Mouse (Mus musculus) liver, adult (tissue): ENCODE data around the gene Pmf1.

Experiments used
- GATA4 ChIP-seq: IDR thresholded peaks from 2 replicates; pipeline ENCODE4 v1.6.1; 2014; ENCODE audit warnings: mild to moderate bottlenecking, low read length; ENCODE audit not compliant: insufficient replicate concordance

Gene Pmf1

DNA sequence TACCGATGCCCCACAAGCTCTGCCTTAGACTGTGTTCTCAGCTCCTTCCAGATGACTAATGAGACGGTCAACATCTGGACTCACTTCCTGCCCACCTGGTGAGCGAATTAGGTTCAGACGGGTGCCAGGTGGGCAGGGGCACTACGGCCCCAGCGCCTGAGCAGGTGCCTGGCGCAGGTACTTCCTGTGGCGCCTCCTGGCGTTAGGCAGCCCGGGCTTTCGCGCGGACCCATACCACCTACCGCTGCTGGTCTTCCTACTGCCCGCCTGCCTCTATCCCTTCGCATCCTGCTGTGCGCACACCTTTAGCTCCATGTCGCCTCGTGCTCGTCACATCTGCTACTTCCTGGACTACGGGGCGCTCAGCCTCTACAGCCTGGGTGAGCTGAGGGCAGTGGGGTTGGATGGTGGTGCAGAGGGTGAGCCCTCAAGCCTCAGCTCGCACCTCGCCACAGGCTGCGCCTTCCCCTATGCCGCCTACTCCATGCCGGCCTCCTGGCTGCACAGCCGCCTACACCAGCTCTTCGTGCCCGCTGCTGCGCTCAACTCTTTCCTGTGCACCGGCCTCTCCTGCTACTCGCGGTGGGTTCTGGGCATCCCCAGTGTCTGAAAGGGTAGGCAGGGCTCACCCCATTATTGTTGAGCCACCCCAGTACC, 44.3 kb downstream of the Pmf1 start:
- no peak for TF ChIP-seq GATA4

DNA sequence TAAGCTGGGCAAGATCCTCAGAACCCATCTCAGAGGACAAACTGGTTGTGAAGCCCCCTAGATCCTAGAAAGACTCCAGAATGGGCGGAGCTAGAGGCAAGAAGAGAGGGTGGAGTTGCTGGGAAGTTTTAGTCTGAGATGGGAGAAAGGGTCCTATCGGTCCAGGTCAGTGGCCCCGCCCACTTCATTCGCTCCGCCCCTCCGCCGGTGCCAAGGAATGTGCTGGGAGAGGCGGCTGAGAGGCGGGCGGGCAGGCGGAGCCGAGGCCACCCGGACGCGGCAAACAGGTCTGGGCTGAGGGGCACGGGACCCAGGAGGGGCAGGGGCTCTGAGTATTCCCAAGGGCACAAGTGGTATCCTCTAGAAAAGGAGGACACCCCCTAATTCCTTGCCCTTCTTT, 45.8 kb downstream of the Pmf1 start, which contains the start of gene Paqr6:
Paqr6 (plus strand) TSS at position 248 of the 400 bp plus-strand sequence.
- no peak for TF ChIP-seq GATA4

DNA sequence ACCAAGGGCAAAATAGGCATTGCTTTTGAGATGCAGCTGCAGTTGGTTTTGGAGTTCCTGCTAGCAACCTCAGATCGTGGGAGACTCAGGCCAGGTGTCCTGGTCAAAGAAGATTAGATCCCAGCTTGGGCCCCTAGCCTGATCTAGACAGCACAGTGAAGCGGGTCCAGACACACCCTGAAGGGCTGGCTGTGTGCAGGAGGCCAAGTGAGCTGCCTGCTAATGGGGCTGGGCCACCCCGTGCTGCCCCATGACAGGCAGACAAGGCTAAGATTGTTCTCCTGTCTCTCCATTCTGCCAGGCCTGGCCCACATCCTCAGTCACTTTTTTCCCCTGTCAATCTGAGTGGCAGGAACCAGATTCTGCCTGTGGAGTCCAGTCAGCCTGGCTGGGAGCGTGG, 46.4 kb downstream of the Pmf1 start:
- no peak for TF ChIP-seq GATA4

DNA sequence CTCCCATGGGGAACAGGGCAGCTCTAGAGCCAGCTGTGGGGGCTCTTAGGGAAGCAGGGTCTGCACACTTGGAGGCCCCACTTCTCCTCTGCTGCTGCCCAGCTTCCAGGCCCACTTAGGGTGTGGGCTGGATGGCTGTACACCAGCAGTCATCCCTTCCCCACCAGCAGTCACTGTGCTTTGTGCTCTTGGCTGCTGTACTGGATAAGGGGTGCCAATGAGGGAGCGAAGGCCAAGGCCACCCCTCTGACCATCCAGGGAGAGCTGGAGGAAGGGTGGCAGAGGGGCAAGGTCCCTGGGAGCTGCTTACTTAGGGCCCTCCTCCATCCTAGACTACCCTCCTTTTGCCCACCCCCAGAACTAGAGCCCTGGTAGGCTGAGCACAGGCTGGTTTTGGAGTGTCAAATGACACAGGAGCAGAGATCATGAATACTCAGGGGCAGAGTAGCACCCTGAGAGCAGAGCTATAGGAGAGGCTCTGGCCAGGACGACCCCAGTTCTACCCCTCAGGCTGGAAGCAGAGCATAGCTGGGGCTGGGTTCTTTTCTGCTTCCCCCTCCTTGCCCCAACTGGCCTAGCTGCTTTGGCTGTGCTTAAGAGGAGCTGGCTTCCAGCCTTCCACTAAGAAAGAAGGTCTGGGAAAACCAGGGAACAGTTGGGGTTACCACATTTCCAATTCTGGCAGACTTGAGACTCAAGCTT, 48.4 kb downstream of the Pmf1 start:
- TF ChIP-seq GATA4: no peak

DNA sequence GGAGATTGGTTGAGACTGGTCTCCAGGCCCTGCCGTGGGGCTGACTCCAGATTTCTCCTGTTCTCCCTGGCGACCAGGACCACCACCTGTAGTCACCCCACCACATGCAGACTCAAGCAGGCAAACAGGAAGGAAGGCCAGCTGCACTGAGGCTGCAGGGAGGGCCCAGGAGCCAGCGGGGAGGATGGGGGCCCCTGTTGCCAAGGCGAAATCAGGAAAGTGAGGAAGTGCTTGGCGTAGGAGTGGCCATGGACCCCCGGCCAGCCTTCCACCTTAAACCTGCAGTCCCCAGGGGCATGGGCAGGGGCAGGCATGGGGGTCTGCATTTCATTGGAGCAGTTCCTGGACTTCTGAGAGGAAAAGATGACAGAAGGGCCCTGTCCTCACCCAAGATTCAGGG, 49.0 kb downstream of the Pmf1 start:
- TF ChIP-seq GATA4: no peak

DNA sequence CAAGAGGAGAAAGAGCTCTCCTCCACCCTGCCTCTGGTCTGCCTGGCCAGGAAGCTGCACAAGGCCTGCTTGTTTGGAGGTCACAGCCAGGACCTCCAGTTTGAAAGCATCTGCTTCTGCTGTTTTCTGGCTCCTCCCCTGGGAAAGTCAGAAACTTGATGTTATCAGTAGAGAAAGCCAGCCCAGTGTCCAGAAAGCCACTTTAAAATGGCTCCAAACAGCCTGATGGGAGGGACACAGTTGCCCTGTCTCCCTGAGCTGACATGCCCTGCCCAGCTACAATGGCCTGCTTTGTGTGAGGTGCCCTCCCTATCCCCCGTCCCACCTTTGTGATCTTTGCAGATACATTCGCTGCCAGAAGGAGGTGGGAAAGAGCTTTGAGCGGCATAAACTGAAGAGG, 50.1 kb downstream of the Pmf1 start:
- no peak for TF ChIP-seq GATA4

DNA sequence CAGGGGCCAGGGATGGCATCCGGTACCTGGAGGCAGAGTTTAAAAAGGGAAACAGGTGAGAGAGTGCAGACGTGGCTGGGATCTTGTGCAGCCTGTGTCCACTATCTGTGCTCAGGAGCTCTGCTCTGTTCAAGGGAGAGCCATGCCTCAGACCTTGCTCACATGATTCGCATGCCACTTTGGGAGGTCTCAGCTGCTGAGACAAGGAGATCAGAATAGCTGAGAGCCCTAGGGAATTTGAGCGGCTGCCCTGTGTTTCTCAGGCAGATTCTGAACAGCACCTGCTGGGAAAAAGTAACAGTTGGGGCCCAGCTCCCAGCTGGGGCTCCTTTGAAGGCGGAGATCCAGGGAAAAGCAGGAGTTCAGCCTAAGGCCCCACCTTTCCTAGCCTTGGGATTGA, 50.5 kb downstream of the Pmf1 start:
- TF ChIP-seq GATA4: no peak

DNA sequence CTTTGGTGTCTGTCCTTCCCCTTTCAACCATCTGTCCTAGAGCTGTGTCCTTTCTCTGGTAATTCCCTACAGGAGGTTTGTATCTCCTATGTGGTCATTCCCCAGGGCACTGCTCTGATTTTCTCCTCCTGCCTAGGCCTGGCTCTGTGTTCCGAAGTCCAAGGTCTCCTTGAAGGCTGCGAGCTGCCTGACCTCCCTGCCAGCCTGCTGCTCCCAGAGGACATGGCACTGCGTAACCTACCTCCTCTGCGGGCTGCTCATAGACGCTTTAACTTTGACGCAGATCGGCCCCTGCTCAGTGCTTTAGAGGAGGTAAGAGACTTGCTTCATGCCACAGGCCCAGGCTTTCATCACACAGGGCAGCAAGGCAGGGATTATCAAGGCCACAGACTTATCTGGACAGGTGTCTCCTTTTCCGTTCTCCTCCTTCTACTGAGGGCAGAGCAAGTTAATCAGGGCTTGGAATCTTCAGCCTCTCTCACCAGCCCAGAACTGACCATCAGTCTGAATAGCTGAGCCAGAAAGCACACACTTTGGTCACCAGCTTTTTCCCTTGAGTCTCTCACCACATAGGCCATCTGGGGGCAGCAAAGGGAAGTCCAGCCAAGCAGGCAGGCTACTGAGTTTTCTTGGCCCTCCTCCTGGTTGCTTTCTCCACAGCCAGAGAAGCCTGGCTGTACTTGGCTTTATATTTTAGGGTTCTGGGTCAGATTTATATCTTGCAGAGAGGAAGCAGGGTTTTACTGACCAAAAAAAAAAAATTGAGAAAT, 55.5 kb downstream of the Pmf1 start:
- no peak for TF ChIP-seq GATA4

DNA sequence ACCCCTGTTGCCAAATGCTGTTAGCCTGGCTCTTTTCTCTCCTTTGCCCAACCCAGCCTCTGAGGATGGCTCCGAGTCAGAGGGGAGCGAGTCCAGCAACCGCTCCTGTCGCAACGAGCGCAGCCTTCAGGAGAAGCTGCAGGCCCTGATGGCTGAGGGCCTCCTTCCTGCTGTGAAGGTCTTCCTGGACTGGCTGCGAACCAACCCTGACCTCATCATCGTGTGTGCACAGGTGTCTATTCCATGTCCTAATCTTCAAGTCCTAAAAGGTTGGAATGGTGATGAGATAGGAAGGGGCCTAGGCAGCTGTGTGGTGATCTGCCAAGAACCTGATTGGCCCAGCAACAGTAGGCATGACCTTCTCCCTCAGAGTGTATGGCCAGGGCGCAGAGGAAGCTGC, 57.2 kb downstream of the Pmf1 start:
- TF ChIP-seq GATA4: no peak

DNA sequence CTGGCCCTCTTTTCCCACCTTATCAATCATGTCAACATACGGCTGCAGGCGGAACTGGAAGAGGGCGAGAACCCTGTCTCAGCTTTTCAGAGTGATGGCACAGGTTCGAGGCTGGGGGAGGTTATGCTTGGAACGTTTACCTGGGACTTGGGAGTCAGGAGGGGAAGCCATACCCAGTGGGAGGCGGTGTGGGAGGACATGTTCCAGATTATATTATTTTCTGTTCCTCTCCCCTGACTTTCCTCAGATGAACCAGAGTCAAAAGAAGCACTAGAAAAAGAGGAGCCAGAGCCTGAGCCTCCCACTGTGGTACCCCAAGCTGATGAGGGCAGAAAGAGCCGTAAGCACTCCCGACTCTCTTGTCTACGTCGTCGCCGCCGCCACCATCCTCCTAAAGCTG, 59.4 kb downstream of the Pmf1 start:
- no peak for TF ChIP-seq GATA4
